Mouse (Mus musculus) liver, adult 2 months (tissue): ENCODE data around the gene Nav2.

Experiments
- CTCF ChIP-seq: fragments of 200-500 bp; IDR thresholded peaks from 2 replicates; pipeline ENCODE4 v1.5.1; 2011; ENCODE audit warnings: low read depth, low read length, control low read depth
- POLR2A ChIP-seq: fragments of 200-500 bp; IDR thresholded peaks from 2 replicates; pipeline ENCODE4 v1.6.1; 2011; ENCODE audit warnings: low read length, control low read depth; ENCODE audit not compliant: insufficient read depth; ENCODE audit errors: extremely low read depth

- TF ChIP-seq CTCF (no peak), POLR2A (no peak)
These were observed 440.1 kb downstream of the Nav2 start for GRCm38 (mm10) chr7:49348636-49349035.
